Mouse (Mus musculus) brain, embryonic 14.5 days (tissue): ENCODE measurements around the gene Tsr1. TPM values are rescaled to one million over a fixed set of nuclear protein-coding genes. Genes with fewer than 3 reads are reported as not detected.
A peak's percentile ranks its signal among the peaks of the same experiment; 100 is the strongest.

Experiments
- DNase-seq: peaks from one replicate; pipeline ENCODE4 v3.0.0-alpha.2; 2011; ENCODE audit warnings: low read depth
- CTCF ChIP-seq: fragments of 200-500 bp; IDR thresholded peaks from 2 replicates; pipeline ENCODE4 v1.5.1; 2012; ENCODE audit warnings: inconsistent platforms, mild to moderate bottlenecking, moderate library complexity, borderline replicate concordance; ENCODE audit not compliant: insufficient read depth, insufficient read length; ENCODE audit errors: extremely low read depth
- POLR2A ChIP-seq: fragments of 200-500 bp; IDR thresholded peaks from 2 replicates; pipeline ENCODE4 v1.6.1; 2012; ENCODE audit warnings: mild to moderate bottlenecking, inconsistent platforms, borderline replicate concordance; ENCODE audit not compliant: poor library complexity, insufficient read depth, insufficient read length, severe bottlenecking; ENCODE audit errors: extremely low read depth
- polyA plus RNA-seq: library from polyadenylated mRNA; depleted of rRNA; stranded (reverse); fragments of >200 nt; gene quantifications from 2 replicates; pipeline ENCODE4 v1.2.3, GENCODE M21; 2012

The Tsr1 gene
- polyA plus RNA-seq, 1 experiment, result 25.0 TPM

GRCm38 (mm10) chr11:74908618-74909399 is 10.9 kb downstream of the Tsr1 start:
- no peak for DNase-seq
- TF ChIP-seq POLR2A, result no peak
- no peak for TF ChIP-seq CTCF

GRCm38 (mm10) chr11:74909978-74910377 is 12.1 kb downstream of the Tsr1 start:
- DNase-seq, result no peak
- TF ChIP-seq POLR2A (no peak), CTCF (no peak)

- no peak for TF ChIP-seq POLR2A
Measured at GRCm38 (mm10) chr11:74912492-74912891, 14.6 kb downstream of the Tsr1 start.

GRCm38 (mm10) chr11:74919249-74919648 is 21.4 kb downstream of the Tsr1 start:
- TF ChIP-seq POLR2A, result no peak
- peak; percentile 61 for DNase-seq

More at GRCm38 (mm10) chr11:74912492-74912891, 14.6 kb downstream of the Tsr1 start:
- no peak for DNase-seq

- TF ChIP-seq CTCF (peak; percentile 41; the same call in 1 of the 2 replicates), POLR2A (no peak)
- no peak for DNase-seq
Measured at GRCm38 (mm10) chr11:74924149-74924548, 26.3 kb downstream of the Tsr1 start.

GRCm38 (mm10) chr11:74925577-74926387 is 27.9 kb downstream of the Tsr1 start, which contains the start of the genes Smg6 and Srr:
Smg6 (plus strand) TSS chr11:74925823.
Srr (minus strand) TSS chr11:74925948.
- peak; percentile 99 for DNase-seq
- TF ChIP-seq POLR2A (peak; percentile 78), CTCF (no peak)

- TF ChIP-seq POLR2A, result no peak
- no peak for TF ChIP-seq CTCF
- DNase-seq, result no peak
Measured at GRCm38 (mm10) chr11:74926388-74927005, 28.6 kb downstream of the Tsr1 start.

- TF ChIP-seq CTCF (no peak), POLR2A (no peak)
- DNase-seq, result no peak
Measured at GRCm38 (mm10) chr11:74927236-74927725, 29.4 kb downstream of the Tsr1 start.

- TF ChIP-seq POLR2A (no peak), CTCF (no peak)
- no peak for DNase-seq
Measured at GRCm38 (mm10) chr11:74929111-74929510, 31.2 kb downstream of the Tsr1 start.

- DNase-seq, result no peak
- TF ChIP-seq CTCF, result no peak
- no peak for TF ChIP-seq POLR2A
Measured at GRCm38 (mm10) chr11:74930391-74930790, 32.5 kb downstream of the Tsr1 start.

GRCm38 (mm10) chr11:74946348-74946747 is 48.5 kb downstream of the Tsr1 start:
- TF ChIP-seq CTCF (no peak), POLR2A (no peak)
- peak; percentile 70 for DNase-seq
